Mouse (Mus musculus) C2C12 (cell line): ENCODE data around the gene Sdhb.

ENCODE experiments used
- CTCF ChIP-seq: IDR thresholded peaks from one replicate; pipeline ENCODE4 v1.5.1; 2011; ENCODE audit not compliant: control insufficient read depth, insufficient read depth, insufficient read length
- MYOD1 ChIP-seq: IDR thresholded peaks from one replicate; pipeline ENCODE4 v1.6.1; 2011; ENCODE audit warnings: low read depth; ENCODE audit not compliant: control insufficient read depth, insufficient read length

- TF ChIP-seq MYOD1 (no peak), CTCF (no peak)
Measured at GRCm38 (mm10) chr4:140922508-140922907, 38.5 kb upstream of the Sdhb start.
